Mouse (Mus musculus) kidney, postnatal 0 days (tissue): ENCODE results near the gene Myh6. TPM values are rescaled to one million over a fixed set of nuclear protein-coding genes. Genes with fewer than 3 reads are reported as not detected.

ENCODE experiments used
- ATAC-seq: fragments of 200-750 bp; cut with Nextera tagmentation; replicated peaks from 2 replicates; pipeline ENCODE4 v1.8.0; 2017; ENCODE audit warnings: low read depth, moderate number of reproducible peaks, moderate TSS enrichment, moderate library complexity; ENCODE audit not compliant: low FRiP score
- DNase-seq: peaks from one replicate; pipeline ENCODE4 v3.0.0-alpha.2; 2016; ENCODE audit warnings: low spot score
- H3K27ac ChIP-seq: fragments of 300-500 bp; sonication (generic); 2 replicates; pipeline ENCODE4 v1.5.1; 2014; ENCODE audit warnings: mild to moderate bottlenecking
- H3K27me3 ChIP-seq: fragments of 300-500 bp; sonication (generic); 2 replicates; pipeline ENCODE4 v1.6.1; 2014; ENCODE audit warnings: low read length, mixed read lengths; ENCODE audit not compliant: insufficient read depth
- H3K36me3 ChIP-seq: fragments of 300-500 bp; sonication (generic); 2 replicates; pipeline ENCODE4 v1.6.1; 2014; ENCODE audit warnings: low read length, mixed read lengths; ENCODE audit not compliant: insufficient read depth
- H3K4me1 ChIP-seq: fragments of 300-500 bp; sonication (generic); replicated peaks from 2 replicates; pipeline ENCODE4 v1.6.1; 2014; ENCODE audit warnings: antibody characterized with exemption, low read length, mixed read lengths; ENCODE audit not compliant: insufficient read depth
- H3K4me2 ChIP-seq: fragments of 300-500 bp; sonication (generic); 2 replicates; pipeline ENCODE4 v1.6.1; 2014; ENCODE audit warnings: mild to moderate bottlenecking, low read length, moderate library complexity, mixed read lengths
- H3K4me3 ChIP-seq: fragments of 300-500 bp; sonication (generic); replicated peaks from 2 replicates; pipeline ENCODE4 v1.5.1; 2014; ENCODE audit warnings: low read depth, low read length
- H3K9ac ChIP-seq: fragments of 300-500 bp; sonication (generic); 2 replicates; pipeline ENCODE4 v1.6.1; 2014; ENCODE audit warnings: low read depth, low read length
- H3K9me3 ChIP-seq: fragments of 300-500 bp; sonication (generic); replicated peaks from 2 replicates; pipeline ENCODE4 v1.6.1; 2016; ENCODE audit warnings: low read length, inconsistent platforms, mixed read lengths
- CTCF ChIP-seq: IDR thresholded peaks from 2 replicates; pipeline ENCODE4 v1.5.1; 2016; ENCODE audit warnings: antibody characterized with exemption, low read depth, mild to moderate bottlenecking, moderate library complexity
- WGBS: fragments of 180-500 bp; shearing (Covaris S2); extraction: QIAGEN DNeasy Blood & Tissue Kit; methylation state at CpG from one replicate; pipeline ENCODE4 v1.1.7; 2014; 5-methylcytosine and 5-hydroxymethylcytosine counted together
- polyA plus RNA-seq: library from polyadenylated mRNA; unstranded; fragments of >200 nt; fragmentation: Nextera tagmentation; extraction: Ambion mirVana; gene quantifications from 2 replicates; pipeline ENCODE4 v1.2.1, GENCODE M21; 2015

The Myh6 gene
- polyA plus RNA-seq, 1 experiment from 2014 or later, result 0.62 TPM

DNA sequence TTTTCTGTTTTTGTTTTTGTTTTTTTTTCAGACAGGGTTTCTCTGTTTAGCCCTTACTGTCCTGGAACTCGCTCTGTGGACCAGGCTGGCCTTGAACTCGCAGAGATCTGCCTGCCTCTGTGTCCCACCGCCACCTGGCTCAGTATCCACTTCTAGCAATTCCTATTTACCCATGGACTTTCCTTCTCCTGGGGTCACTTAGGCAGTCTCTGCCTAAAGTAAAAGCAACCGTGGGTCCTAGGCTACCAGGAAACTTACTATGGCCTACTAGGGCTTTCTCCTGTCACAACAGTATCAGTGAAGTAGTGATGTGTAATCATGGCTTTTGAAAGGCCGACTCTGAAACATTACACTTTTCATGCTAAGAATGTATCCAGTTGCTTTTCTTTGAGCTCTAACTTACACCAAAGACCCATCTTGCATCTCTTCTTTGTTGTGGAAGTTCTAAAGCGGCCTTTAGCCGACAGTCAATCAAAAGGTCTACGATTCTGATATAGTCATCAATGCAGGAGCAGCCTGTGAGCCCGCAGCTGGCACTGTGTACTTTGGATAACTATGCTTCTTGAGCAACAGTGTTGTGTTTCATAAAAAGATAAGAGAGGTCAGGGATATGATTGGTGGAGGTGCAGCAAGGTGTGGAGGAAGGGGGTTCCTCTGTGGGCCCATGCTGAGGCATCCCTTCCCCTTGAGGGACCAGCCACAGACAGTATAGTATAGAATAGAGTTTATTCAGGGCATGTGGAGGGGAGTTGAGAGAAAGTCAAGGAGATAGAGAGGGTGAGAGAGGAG lies 40.6 kb upstream of the Myh6 start:
- DNase-seq, result no peak
- Histone ChIP-seq H3K27ac (no peak overlapping the region), H3K27me3 (no peaks in the 10 kb centered on the region), H3K9ac (no peak overlapping the region), H3K4me1 (peaks cover 6% of the 10 kb centered on the region; the same call in 1 of the 2 replicates), H3K36me3 (no peaks in the 10 kb centered on the region), H3K9me3 (no peaks in the 10 kb centered on the region), H3K4me2 (no peak overlapping the region), H3K4me3 (no peak overlapping the region)
- TF ChIP-seq CTCF, result no peak
- ATAC-seq, result no peak
- WGBS, result 87% methylated on average over 9 of the region's 9 CpGs

DNA sequence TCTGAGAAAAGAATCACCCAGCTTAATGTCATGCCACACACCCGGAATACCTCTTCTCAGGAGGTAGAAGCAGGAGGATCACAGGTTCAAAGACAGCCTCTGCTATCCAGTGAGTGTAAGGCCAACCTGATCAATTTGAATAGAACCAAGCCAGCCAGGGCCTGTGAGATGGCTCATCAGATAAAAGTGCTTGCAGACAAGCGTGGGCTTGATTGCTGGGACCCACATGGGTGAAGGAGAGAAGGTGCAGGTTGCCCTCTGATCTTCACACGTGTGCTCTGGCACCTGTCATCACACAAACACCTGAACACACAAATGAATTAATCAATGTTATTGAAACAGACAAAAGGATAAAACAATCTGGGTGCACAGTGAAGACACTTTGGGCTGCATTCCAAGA lies 39.8 kb upstream of the Myh6 start:
- H3K9ac ChIP-seq, result no peak overlapping the region
- ATAC-seq (no peak), DNase-seq (no peak)
- no peaks in the 10 kb centered on the region for H3K36me3 ChIP-seq
- H3K9me3 ChIP-seq, result no peaks in the 10 kb centered on the region
- 64% methylated on average over 3 of the region's 3 CpGs for WGBS
- no peaks in the 10 kb centered on the region for H3K27me3 ChIP-seq
- no peak for TF ChIP-seq CTCF
- H3K4me3 ChIP-seq, result no peak overlapping the region
- no peak overlapping the region for H3K4me2 ChIP-seq
- H3K4me1 ChIP-seq, result peaks cover 9% of the 10 kb centered on the region; the same call in 1 of the 2 replicates
- H3K27ac ChIP-seq, result no peak overlapping the region

DNA sequence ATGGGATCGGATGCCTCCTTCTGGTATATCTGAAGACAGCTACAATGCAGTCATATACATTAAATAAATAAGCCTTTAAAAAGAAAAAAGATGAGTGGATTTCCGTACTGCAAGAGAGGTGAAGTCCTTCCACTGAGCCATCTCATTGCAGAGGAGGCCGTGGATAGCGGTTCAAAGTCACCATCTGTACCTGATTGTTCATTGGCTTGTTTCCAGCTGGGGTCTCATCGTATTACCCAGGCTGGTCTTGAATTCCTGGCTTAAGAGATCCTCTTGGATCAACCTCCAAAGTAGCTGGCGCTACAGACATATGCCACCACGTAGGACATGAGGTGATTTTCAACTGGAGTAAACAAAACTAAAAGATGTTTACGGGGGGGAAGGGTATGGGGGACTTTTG lies 39.2 kb upstream of the Myh6 start:
- Histone ChIP-seq H3K4me2 (no peak overlapping the region), H3K9me3 (no peaks in the 10 kb centered on the region), H3K36me3 (no peaks in the 10 kb centered on the region), H3K9ac (no peak overlapping the region), H3K4me3 (no peak overlapping the region), H3K27me3 (no peaks in the 10 kb centered on the region), H3K27ac (no peak overlapping the region), H3K4me1 (peaks cover 9% of the 10 kb centered on the region; the same call in 1 of the 2 replicates)
- no peak for TF ChIP-seq CTCF
- ATAC-seq (no peak), DNase-seq (no peak)
- WGBS, result 89% methylated on average over 8 of the region's 8 CpGs

DNA sequence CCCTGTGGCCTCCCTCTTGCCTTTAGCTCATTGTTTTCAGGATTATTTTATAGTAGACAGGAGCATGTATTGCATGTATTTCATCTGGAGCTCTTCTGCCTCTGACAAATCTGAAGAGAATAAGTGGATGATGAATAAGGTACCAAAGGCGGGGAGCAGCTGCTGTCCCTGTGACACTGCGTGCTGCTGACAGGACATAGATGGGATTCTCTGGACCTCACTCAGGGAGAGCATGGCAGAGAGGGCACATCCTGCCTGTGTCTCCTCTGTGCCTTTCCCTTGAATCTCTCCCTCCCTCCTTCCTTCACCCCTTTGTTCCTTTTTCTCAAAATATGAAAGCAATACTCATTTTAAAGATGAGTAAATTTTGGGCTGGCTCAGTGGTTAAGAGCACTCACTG lies 38.8 kb upstream of the Myh6 start:
- Histone ChIP-seq H3K36me3 (no peaks in the 10 kb centered on the region), H3K27ac (no peak overlapping the region), H3K4me2 (no peak overlapping the region), H3K27me3 (no peaks in the 10 kb centered on the region), H3K9ac (no peak overlapping the region), H3K4me3 (no peak overlapping the region), H3K9me3 (no peaks in the 10 kb centered on the region), H3K4me1 (peaks cover 9% of the 10 kb centered on the region; the same call in 1 of the 2 replicates)
- 86% methylated on average over 2 of the region's 2 CpGs for WGBS
- no peak for ATAC-seq
- TF ChIP-seq CTCF, result no peak
- DNase-seq, result no peak

DNA sequence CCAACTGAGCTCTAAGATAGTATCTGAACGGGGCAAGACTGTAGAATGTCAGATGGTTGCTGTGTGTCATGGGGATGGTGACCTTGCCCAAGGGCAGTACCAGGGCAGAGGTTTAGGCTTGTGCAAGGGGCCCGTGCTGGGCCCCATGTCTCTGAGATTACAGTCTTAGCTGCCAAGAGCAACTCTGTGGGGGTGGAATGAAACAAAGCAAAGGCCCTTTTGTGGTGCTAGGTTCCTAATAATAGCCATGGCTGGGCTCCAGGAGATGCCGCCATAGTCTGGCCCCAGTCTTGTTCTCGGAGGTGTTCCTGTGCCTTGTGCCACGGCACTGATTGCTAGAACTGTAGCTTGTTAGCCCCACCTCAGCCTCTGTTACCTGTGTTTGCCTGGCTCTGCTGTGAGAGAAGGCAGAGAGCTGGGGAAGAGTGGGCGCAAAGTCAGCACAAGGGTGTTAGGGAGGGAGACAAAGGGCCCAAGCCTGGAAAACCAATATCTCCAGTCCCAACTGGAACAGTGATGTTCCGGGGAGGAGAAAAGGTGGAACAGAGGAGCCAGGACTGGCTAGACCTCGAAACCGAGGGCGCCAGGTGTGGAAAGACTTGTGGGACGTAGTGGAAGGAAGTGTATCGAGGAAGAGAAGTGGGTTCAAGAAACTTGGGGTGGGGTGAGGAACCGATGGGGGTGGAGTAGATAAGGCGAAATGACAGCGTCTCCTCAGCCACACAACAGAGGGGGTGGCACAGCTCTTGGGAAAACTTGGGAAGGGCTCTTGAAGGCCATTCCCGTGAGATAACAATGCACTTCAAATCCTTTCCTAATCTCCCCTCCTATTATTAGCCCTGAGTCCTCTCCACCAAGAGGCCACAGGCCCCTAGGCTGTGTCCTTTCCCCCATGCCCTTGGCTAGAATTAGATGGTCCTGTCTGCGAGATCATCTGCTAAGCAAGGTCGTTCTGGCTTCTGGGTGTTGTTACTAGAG lies 37.4 kb upstream of the Myh6 start:
- Histone ChIP-seq H3K4me3 (no peak overlapping the region), H3K9ac (no peak overlapping the region), H3K27ac (no peak overlapping the region), H3K9me3 (no peaks in the 10 kb centered on the region), H3K36me3 (no peaks in the 10 kb centered on the region), H3K4me2 (no peak overlapping the region), H3K27me3 (no peaks in the 10 kb centered on the region), H3K4me1 (peaks cover 9% of the 10 kb centered on the region; the same call in 1 of the 2 replicates)
- no peak for TF ChIP-seq CTCF
- DNase-seq (no peak), ATAC-seq (no peak)
- 74% methylated on average over 18 of the region's 18 CpGs for WGBS

DNA sequence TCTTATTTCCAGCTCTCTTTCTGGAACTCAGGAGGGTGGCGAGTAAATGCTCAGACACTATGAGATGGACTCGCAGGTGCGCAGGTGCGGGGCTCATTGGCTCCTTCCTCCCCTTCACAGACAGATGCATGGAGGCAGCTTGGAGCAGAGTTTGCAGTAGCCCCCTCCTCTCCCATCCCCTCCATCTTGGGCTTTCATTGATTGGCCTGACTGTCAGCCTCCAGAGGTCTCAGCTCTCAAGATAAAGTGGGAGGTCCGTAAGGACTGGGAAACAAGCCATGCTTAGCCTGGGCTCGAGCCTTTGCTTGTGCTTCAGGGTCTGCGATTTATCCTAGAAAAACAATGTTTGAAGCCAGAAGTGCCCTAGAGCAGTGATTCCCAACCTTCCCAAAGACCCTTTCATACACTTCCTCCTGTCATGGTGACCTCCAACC lies 36.0 kb upstream of the Myh6 start:
- ATAC-seq (no peak), DNase-seq (no peak)
- WGBS, result 57% methylated on average over 7 of the region's 7 CpGs
- H3K9ac ChIP-seq, result no peak overlapping the region
- no peaks in the 10 kb centered on the region for H3K9me3 ChIP-seq
- no peak overlapping the region for H3K4me2 ChIP-seq
- H3K27me3 ChIP-seq, result no peaks in the 10 kb centered on the region
- TF ChIP-seq CTCF, result no peak
- H3K36me3 ChIP-seq, result no peaks in the 10 kb centered on the region
- H3K4me3 ChIP-seq, result no peak overlapping the region
- H3K4me1 ChIP-seq, result peaks cover 9% of the 10 kb centered on the region; the same call in 1 of the 2 replicates
- no peak overlapping the region for H3K27ac ChIP-seq
